Mouse (Mus musculus): ENCODE measurements at regions not wholly inside any gene's neighbourhood (a gene's known extent, or its start where the extent isn't known, plus 50 kb on each side); places are given as distances from the start of the nearest gene placed in this dataset.

- no peak for ATAC-seq
Measured at GRCm38 (mm10) chr11:31721908-31722307, 50.2 kb upstream of the Bod1 start.

GRCm38 (mm10) chr11:31724506-31724905 is 52.8 kb upstream of the Bod1 start:
- no peak for ATAC-seq

GRCm38 (mm10) chr11:31725936-31726647 is 54.4 kb upstream of the Bod1 start:
- ATAC-seq: no peak

GRCm38 (mm10) chr11:31727289-31727688 is 55.6 kb upstream of the Bod1 start:
- ATAC-seq: no peak

GRCm38 (mm10) chr11:31729728-31730127 is 58.0 kb upstream of the Bod1 start:
- ATAC-seq: no peak

GRCm38 (mm10) chr11:31730181-31730580 is 58.5 kb upstream of the Bod1 start:
- ATAC-seq: no peak

GRCm38 (mm10) chr11:31730680-31731079 is 59.0 kb upstream of the Bod1 start:
- ATAC-seq: no peak

- no peak for ATAC-seq
Measured at GRCm38 (mm10) chr11:31731459-31731858, 59.8 kb upstream of the Bod1 start.

GRCm38 (mm10) chr11:31732342-31732741 is 60.7 kb upstream of the Bod1 start:
- ATAC-seq: no peak

- no peak for ATAC-seq
Measured at GRCm38 (mm10) chr11:31732958-31733357, 61.3 kb upstream of the Bod1 start.

GRCm38 (mm10) chr11:31734091-31734490 is 62.4 kb upstream of the Bod1 start:
- ATAC-seq: no peak

- ATAC-seq: no peak
Measured at GRCm38 (mm10) chr11:31735257-31735656, 63.6 kb upstream of the Bod1 start.

GRCm38 (mm10) chr11:31736086-31736485 is 64.4 kb upstream of the Bod1 start:
- no peak for ATAC-seq

GRCm38 (mm10) chr11:31736556-31737089 is 64.9 kb upstream of the Bod1 start:
- ATAC-seq: no peak

GRCm38 (mm10) chr11:31738148-31739021 is 66.7 kb upstream of the Bod1 start:
- ATAC-seq: no peak

GRCm38 (mm10) chr11:31740409-31740808 is 68.7 kb upstream of the Bod1 start:
- ATAC-seq: no peak

GRCm38 (mm10) chr11:31742160-31742559 is 70.5 kb upstream of the Bod1 start:
- no peak for ATAC-seq

GRCm38 (mm10) chr11:31744076-31744785 is 72.5 kb upstream of the Bod1 start:
- ATAC-seq: no peak

- no peak for ATAC-seq
Measured at GRCm38 (mm10) chr11:31745028-31745865, 73.6 kb upstream of the Bod1 start.

- ATAC-seq: no peak
Measured at GRCm38 (mm10) chr11:31745866-31746248, 74.2 kb upstream of the Bod1 start.

GRCm38 (mm10) chr11:31746488-31746887 is 74.8 kb upstream of the Bod1 start:
- no peak for ATAC-seq

- no peak for ATAC-seq
Measured at GRCm38 (mm10) chr11:31746939-31747338, 75.3 kb upstream of the Bod1 start.
